Mouse (Mus musculus): ENCODE results near the gene Pros1.
A peak's percentile ranks its signal among the peaks of the same experiment; 100 is the strongest.

Gene Pros1

GRCm38 (mm10) chr16:62854191-62855068 lies at the start of gene Pros1:
Pros1 (plus strand) TSS chr16:62854307.
- peak; percentile 42 for DNase-seq

- DNase-seq = no peak
Observed at GRCm38 (mm10) chr16:62804621-62805020, 49.5 kb upstream of the Pros1 start.

- no peak for DNase-seq
Observed at GRCm38 (mm10) chr16:62807249-62807979, 46.7 kb upstream of the Pros1 start.

- DNase-seq = no peak
Observed at GRCm38 (mm10) chr16:62810855-62811254, 43.3 kb upstream of the Pros1 start.

GRCm38 (mm10) chr16:62813790-62814189 lies 40.3 kb upstream of the Pros1 start:
- DNase-seq = no peak

GRCm38 (mm10) chr16:62814491-62814890 lies 39.6 kb upstream of the Pros1 start, which contains the start of gene Stx19:
Stx19 (plus strand) TSS chr16:62814676.
- no peak for DNase-seq

- DNase-seq = no peak
Observed at GRCm38 (mm10) chr16:62822472-62822871, 31.6 kb upstream of the Pros1 start.

- DNase-seq = peak; percentile 29
Observed at GRCm38 (mm10) chr16:62826156-62827001, 27.7 kb upstream of the Pros1 start.

GRCm38 (mm10) chr16:62832027-62832426 lies 22.1 kb upstream of the Pros1 start:
- no peak for DNase-seq

GRCm38 (mm10) chr16:62832481-62832880 lies 21.6 kb upstream of the Pros1 start:
- DNase-seq = no peak

- no peak for DNase-seq
Observed at GRCm38 (mm10) chr16:62834016-62834735, 19.9 kb upstream of the Pros1 start.

GRCm38 (mm10) chr16:62845341-62845740 lies 8.8 kb upstream of the Pros1 start:
- DNase-seq = no peak

GRCm38 (mm10) chr16:62846498-62847312 lies 7.4 kb upstream of the Pros1 start, which contains the start of gene Arl13b:
Arl13b (minus strand) TSS chr16:62847040.
- DNase-seq = peak; percentile 98

GRCm38 (mm10) chr16:62852464-62853252 lies 1.4 kb upstream of the Pros1 start:
- DNase-seq = no peak

- DNase-seq = no peak
Observed at GRCm38 (mm10) chr16:62853611-62854126, 438 bp upstream of the Pros1 start.

GRCm38 (mm10) chr16:62855385-62855784 lies 1.3 kb downstream of the Pros1 start:
- no peak for DNase-seq

- no peak for DNase-seq
Observed at GRCm38 (mm10) chr16:62856273-62856672, 2.2 kb downstream of the Pros1 start.

- no peak for DNase-seq
Observed at GRCm38 (mm10) chr16:62857498-62857897, 3.4 kb downstream of the Pros1 start.

- DNase-seq = no peak
Observed at GRCm38 (mm10) chr16:62858018-62858417, 3.9 kb downstream of the Pros1 start.

GRCm38 (mm10) chr16:62860140-62860539 lies 6.0 kb downstream of the Pros1 start:
- DNase-seq = no peak
